Comparison of ENCODE assay signal across 18 mouse cellular contexts in genomic region chr1:185151130-185151799, GRCm38 (mm10). TPM values are rescaled to one million over a fixed set of nuclear protein-coding genes. Genes with fewer than 3 reads are reported as not detected.
DNase-seq lines count a peak whose midpoint lies in the region; ATAC-seq and TF ChIP-seq lines count a peak whose summit lies in the region.
"Had no signal": no experiment of that assay in that cellular context is flagged by ENCODE, and none has a peak within 500 bp of the region (broad histone marks: within the 10 kb centered on the region; RNA-seq: fewer than 3 reads in every experiment).

No protein-coding gene starts in this region.

- WGBS in kidney, embryonic 16.5 days = 44% methylated on average over 11 of the region's 11 CpGs
- WGBS in midbrain, postnatal 0 days = 27% methylated on average over 11 of the region's 11 CpGs
- 63% methylated on average over 11 of the region's 11 CpGs for WGBS in intestine, postnatal 0 days

- peak; percentile 9 to 10 for DNase-seq in cerebellum, postnatal 10 days
- DNase-seq in cerebellum, adult 18-20 months = no peak
- DNase-seq in kidney, adult 18-20 months = peak; percentile 3
- peak; percentile 2 to 9 for DNase-seq in kidney, adult 8-10 months
- peak; percentile 32 for DNase-seq in midbrain, postnatal 0 days (ENCODE audit: low spot score)
- no peak for DNase-seq in urinary bladder, postnatal 4 days (ENCODE audit: low spot score in 2 of 2)
- DNase-seq: cerebellum, adult 9-10 months; embryo, embryonic 11 days; gastrocnemius, adult 2 months; heart, adult 2 months; heart, postnatal 10 days; layer of hippocampus, postnatal 36 days; thymus, postnatal 25 days had no signal

- no peak overlapping the region for H3K4me3 ChIP-seq in kidney, embryonic 16.5 days (ENCODE audit: low read length)
- no peak overlapping the region for H3K4me3 ChIP-seq in midbrain, postnatal 0 days (ENCODE audit: low read depth, low read length)
- H3K4me3 ChIP-seq in intestine, postnatal 0 days (ENCODE audit: low read depth, low read length) = no peak overlapping the region
- H3K4me3 ChIP-seq: erythroblast, embryonic 14.5 days; gastrocnemius, adult 2 months; heart, adult 2 months; liver, embryonic 15.5 days had no signal

- no peak for ATAC-seq in kidney, embryonic 16.5 days (ENCODE audit: low FRiP score, low TSS enrichment)
- ATAC-seq in midbrain, postnatal 0 days (ENCODE audit: low FRiP score) = no peak
- ATAC-seq in intestine, postnatal 0 days = no peak
- ATAC-seq: intestine, embryonic 16.5 days had no signal

- H3K9me3 ChIP-seq in kidney, embryonic 16.5 days (ENCODE audit: low read length) = no peaks in the 10 kb centered on the region
- no peaks in the 10 kb centered on the region for H3K9me3 ChIP-seq in midbrain, postnatal 0 days (ENCODE audit: low read length)
- no peaks in the 10 kb centered on the region for H3K9me3 ChIP-seq in intestine, postnatal 0 days (ENCODE audit: control insufficient read depth)
- H3K9me3 ChIP-seq: liver, embryonic 15.5 days had no signal

- H3K36me3 ChIP-seq in kidney, embryonic 16.5 days (ENCODE audit: insufficient read depth, low read length) = no peaks in the 10 kb centered on the region
- H3K36me3 ChIP-seq in midbrain, postnatal 0 days (ENCODE audit: insufficient read depth, low read length) = no peaks in the 10 kb centered on the region
- H3K36me3 ChIP-seq in intestine, postnatal 0 days (ENCODE audit: control insufficient read depth, insufficient read depth) = no peaks in the 10 kb centered on the region
- H3K36me3 ChIP-seq: liver, embryonic 15.5 days had no signal

- H3K4me2 ChIP-seq in kidney, embryonic 16.5 days (replicated peaks; ENCODE audit: low read depth, low read length) = no peak overlapping the region
- no peak overlapping the region for H3K4me2 ChIP-seq in midbrain, postnatal 0 days (ENCODE audit: low read depth, low read length, poor library complexity, severe bottlenecking)
- H3K4me2 ChIP-seq in intestine, postnatal 0 days (replicated peaks; ENCODE audit: low read depth) = no peak overlapping the region
- H3K4me2 ChIP-seq: liver, embryonic 15.5 days had no signal

- H3K27ac ChIP-seq in kidney, embryonic 16.5 days (ENCODE audit: low read length) = no peak overlapping the region
- H3K27ac ChIP-seq in midbrain, postnatal 0 days (ENCODE audit: low read depth, low read length) = no peak overlapping the region
- H3K27ac ChIP-seq in intestine, postnatal 0 days (ENCODE audit: low read depth, low read length) = no peak overlapping the region
- H3K27ac ChIP-seq: gastrocnemius, adult 2 months; heart, adult 2 months; liver, embryonic 15.5 days had no signal

- no peaks in the 10 kb centered on the region for H3K27me3 ChIP-seq in kidney, embryonic 16.5 days (ENCODE audit: insufficient read depth, low read length)
- no peaks in the 10 kb centered on the region for H3K27me3 ChIP-seq in midbrain, postnatal 0 days (ENCODE audit: insufficient read depth, low read length)
- H3K27me3 ChIP-seq in intestine, postnatal 0 days (replicated peaks; ENCODE audit: control insufficient read depth, insufficient read depth, low read length) = no peaks in the 10 kb centered on the region
- H3K27me3 ChIP-seq: liver, embryonic 15.5 days had no signal

- no peak overlapping the region for H3K9ac ChIP-seq in kidney, embryonic 16.5 days (replicated peaks; ENCODE audit: low read length)
- no peak overlapping the region for H3K9ac ChIP-seq in midbrain, postnatal 0 days (replicated peaks; ENCODE audit: low read length, poor library complexity, severe bottlenecking)
- no peak overlapping the region for H3K9ac ChIP-seq in intestine, postnatal 0 days (ENCODE audit: low read depth, low read length)
- H3K9ac ChIP-seq: liver, embryonic 15.5 days had no signal

- H3K4me1 ChIP-seq in kidney, embryonic 16.5 days (ENCODE audit: insufficient read depth, low read length) = peaks cover 6% of the 10 kb centered on the region; the same call in 1 of the 2 replicates
- H3K4me1 ChIP-seq in midbrain, postnatal 0 days (ENCODE audit: insufficient read depth, low read length) = 0 out of 2 replicates have a peak, but pooled peaks cover 4% of the 10 kb centered on the region
- no peaks in the 10 kb centered on the region for H3K4me1 ChIP-seq in intestine, postnatal 0 days (replicated peaks; ENCODE audit: control insufficient read depth, insufficient read depth, low read length)
- H3K4me1 ChIP-seq: liver, embryonic 15.5 days had no signal

- no peak for TF ChIP-seq CTCF in midbrain, postnatal 0 days (IDR thresholded peaks at IDR 0.05)
- no peak for TF ChIP-seq CTCF in intestine, postnatal 0 days (IDR thresholded peaks at IDR 0.05; ENCODE audit: low read depth)

RNA-seq across cellular contexts. Expression of gene Rab3gap2, which starts 52.7 kb away (rescaled TPM):
- polyA plus RNA-seq in kidney, embryonic 16.5 days (2015; fragmentation: Nextera tagmentation; extraction: Ambion mirVana) = 23.1 and 23.8 TPM in 2 replicates
- total RNA-seq in midbrain, postnatal 0 days (2014; rRNA removed) = 29.8 and 32.0 TPM in 2 replicates
- polyA plus RNA-seq in midbrain, postnatal 0 days (2015; fragmentation: Nextera tagmentation; extraction: Ambion mirVana) = 19.3 and 20.2 TPM in 2 replicates
- 15.8 and 17.0 TPM in 2 replicates for polyA plus RNA-seq in intestine, postnatal 0 days (2015; fragmentation: Nextera tagmentation; extraction: Ambion mirVana)

Comparison
In these comparisons a context has a peak if more than half of its experiments do, and no peak if none do; other contexts are left out.
1. DNase-seq: peak in cerebellum, postnatal 10 days (2 of 2), kidney, adult 18-20 months (single experiment), kidney, adult 8-10 months (2 of 2) and midbrain, postnatal 0 days (single experiment); none in cerebellum, adult 18-20 months (0 of 2) and urinary bladder, postnatal 4 days (0 of 2).